Mouse (Mus musculus) thymus, adult 2 months (tissue): Measurements from ENCODE around the gene Gm6040.

Source experiments
- CTCF ChIP-seq: fragments of 200-500 bp; IDR thresholded peaks from 2 replicates; pipeline ENCODE4 v1.5.1; 2012; ENCODE audit warnings: mild to moderate bottlenecking, control low read depth, low read length, moderate library complexity, borderline replicate concordance; ENCODE audit not compliant: control insufficient read depth, poor library complexity, insufficient read depth; ENCODE audit errors: extremely low read depth
- POLR2A ChIP-seq: fragments of 200-500 bp; IDR thresholded peaks from 2 replicates; pipeline ENCODE4 v1.6.1; 2012; ENCODE audit warnings: mild to moderate bottlenecking, low read length, control low read depth, moderate library complexity; ENCODE audit not compliant: control insufficient read depth, poor library complexity, insufficient read depth; ENCODE audit errors: extremely low read depth

GRCm38 (mm10) chr8:20908256-20908655, 13.6 kb downstream of the Gm6040 start:
- TF ChIP-seq CTCF (no peak), POLR2A (no peak)
